Mouse (Mus musculus) T-helper 17 cell (primary cell): ENCODE results near the gene Cdkn1c.

Source experiments
- in situ Hi-C, 2 experiments: fragments of 300-600 bp; cut with MboI, MseI; formaldehyde crosslinking; loops; 1 replicate in 1 of 2; 2 replicates in 1 of 2; pipeline ENCODE4 v1.15.1; 2025; ENCODE audit warnings: high pct_unique_total_duplicates in 2 of 2

The Cdkn1c gene

GRCm38 (mm10) chr7:143473347-143474101 is 12.7 kb upstream of the Cdkn1c start, which contains the start of gene Slc22a18:
Gene Slc22a18, plus strand, starts transcription at chr7:143473736.
- in situ Hi-C loops: no loop called here

DNA sequence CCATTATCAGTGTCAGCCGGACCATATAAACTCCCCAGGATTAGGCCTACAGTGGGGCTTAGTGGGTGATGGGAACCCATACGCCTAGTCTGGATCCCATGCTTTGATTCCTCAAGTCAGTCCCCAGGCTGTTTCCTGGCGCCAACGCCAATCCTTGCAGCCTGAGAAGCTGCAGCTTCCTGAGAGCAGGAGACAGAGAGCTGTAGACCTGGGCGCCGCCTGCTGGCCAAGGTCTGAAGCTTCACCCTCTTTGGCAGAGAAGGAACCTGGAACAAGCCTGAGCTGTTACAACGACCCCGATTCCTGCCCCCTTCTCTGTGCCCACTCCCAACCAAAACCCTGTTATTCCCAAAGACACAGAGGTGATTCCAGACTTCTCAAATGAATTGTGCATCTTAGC is 9.1 kb upstream of the Cdkn1c start:
- in situ Hi-C loops: loop anchor here (5.0 kb wide), 2 partner anchors 313 to 318 kb away; no protein-coding TSS in a partner anchor

DNA sequence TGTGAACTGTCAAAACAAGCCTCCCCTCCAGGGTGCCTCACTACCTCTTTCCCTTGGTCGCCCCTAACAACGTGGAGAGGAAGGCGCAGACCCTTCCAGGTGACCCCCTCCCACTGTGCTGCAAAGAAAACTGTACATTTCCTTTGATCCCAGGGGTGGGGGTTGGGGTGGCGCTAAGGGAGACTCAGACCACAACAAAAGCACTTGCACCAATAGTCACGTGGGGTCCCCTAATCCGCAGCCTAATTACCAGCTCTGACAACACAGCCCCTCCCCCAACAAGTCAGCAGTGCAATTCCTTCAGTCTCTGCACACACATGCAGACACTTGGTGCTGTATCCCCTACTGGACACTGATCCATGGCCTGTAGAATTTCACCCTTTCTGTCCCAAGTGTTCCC is 6.9 kb upstream of the Cdkn1c start:
- in situ Hi-C loops: loop anchor here (5.0 kb wide), 2 partner anchors 310 to 315 kb away; no protein-coding TSS in a partner anchor

DNA sequence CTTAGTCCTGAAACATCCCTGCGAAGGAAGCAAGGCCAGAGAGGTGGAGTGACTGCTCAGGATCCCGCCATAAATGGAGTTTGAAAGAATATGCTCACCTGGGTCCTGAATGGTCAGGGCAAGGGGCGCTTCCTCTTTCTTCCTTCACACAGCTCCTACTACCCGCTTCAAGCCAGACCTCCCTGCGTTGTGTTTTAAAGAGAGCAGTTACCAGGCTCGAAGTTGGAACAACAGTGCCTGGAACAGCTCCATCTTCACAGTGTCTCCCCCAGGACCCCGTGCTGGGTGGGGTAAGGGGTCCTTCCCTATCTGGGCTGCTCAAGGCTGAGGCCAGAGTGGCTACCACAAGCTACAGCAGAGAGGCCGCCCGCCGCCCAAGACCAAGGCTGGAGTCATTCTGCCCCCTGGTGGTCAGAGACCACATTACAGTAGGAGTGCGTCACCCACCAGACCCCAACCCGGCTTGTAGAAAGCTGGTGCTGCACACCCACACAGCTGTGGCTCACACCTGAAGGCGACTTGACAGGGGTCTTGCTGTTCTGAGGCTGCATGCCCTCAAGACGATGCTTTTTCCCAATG is 5.3 kb upstream of the Cdkn1c start:
- in situ Hi-C loops: loop anchor here (5.0 kb wide), 2 partner anchors 309 to 314 kb away; no protein-coding TSS in a partner anchor

DNA sequence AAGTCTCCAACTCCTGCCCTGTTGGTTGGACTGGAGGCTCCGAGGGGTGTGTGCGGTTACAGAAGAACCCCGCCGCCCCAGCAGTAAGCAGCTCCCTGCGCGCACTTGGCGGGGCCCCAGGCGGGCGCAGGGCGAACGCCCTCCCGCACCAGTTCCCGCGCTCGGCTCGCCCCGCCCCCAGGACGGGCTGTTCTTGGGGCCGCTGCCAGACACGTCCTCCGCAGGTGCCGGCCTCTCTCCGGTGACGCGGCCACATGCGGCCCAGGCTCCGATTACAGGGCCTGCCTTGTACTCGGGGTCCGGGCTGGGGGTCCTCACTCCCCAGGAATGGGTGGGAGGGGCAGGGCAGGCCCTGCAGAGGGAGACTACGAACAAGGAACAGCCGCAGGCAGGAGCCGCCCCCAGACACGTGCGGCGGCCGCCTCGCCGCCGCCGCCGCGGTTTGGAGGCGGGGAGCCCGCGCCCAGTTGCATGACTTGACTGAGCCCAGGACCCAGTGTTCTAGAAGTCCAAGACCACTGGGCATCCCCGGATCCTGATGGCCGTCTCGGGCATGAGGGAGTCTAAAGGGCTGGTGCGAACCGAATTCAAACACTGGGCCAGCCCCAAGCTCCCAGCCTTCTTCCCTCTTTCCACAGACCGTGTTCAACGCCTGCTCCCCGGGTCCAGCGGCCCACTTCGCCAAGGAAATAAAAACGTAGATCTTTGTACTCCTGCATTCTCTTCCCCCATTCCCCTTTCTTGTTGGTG is 4.1 kb upstream of the Cdkn1c start:
- in situ Hi-C loops: loop anchor here (5.0 kb wide), 2 partner anchors 308 to 313 kb away; no protein-coding TSS in a partner anchor

GRCm38 (mm10) chr7:143463865-143464415 is 3.1 kb upstream of the Cdkn1c start:
- in situ Hi-C loops: no loop called here

DNA sequence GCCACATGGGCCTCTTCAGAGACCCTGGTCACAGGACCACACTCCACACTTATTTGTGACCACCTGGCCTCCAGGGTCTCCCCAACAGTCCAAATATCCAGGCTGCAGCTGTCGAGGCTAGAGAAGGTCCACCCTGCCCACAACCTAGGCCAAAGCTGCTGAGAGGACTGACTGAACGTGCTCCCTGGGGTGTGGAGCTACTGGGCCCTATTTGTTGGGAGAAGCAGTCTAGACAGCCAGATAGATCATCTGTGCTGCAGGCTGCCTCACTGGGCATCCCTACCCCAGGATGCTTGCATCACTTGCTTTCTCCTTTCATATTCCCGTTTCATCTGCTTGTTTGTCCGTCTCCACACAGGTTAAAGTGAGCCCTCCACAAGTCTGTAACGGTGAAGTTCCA is 1.7 kb upstream of the Cdkn1c start:
- in situ Hi-C loops: no loop called here

- in situ Hi-C loops: no loop called here
Measured at GRCm38 (mm10) chr7:143461920-143462319, 1.1 kb upstream of the Cdkn1c start.

DNA sequence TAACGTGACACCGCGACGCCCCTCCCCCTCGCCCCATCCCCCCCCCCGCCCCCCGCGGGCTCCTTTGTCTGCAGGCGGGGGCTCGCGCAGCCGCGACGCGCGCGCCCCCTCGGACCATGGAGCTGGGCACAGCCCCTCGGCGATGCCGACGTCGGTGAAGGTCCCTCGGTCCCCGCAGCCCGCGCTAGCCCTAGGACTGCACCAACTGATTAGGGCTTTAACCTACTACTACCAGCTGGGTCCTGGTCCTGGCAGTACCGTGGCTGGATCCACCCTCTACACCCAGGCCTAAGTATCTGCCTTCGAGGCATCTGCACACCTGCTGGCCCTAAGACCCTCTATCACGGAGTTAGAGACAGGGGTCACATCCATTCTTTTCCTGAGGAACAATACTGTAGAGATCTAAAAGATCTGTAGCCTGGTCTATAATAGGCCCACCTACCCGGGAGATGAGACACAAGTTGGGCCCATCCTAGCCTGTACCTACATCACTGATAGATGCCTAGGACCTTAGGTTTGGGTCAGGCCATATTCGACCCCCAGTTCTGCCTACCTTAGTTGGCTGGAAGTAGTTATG is 532 bp upstream of the Cdkn1c start:
- in situ Hi-C loops: no loop called here

- in situ Hi-C loops: no loop called here
Measured at GRCm38 (mm10) chr7:143460217-143460834, 524 bp downstream of the Cdkn1c start.

- in situ Hi-C loops: no loop called here
Measured at GRCm38 (mm10) chr7:143459332-143460211, 1.3 kb downstream of the Cdkn1c start.

DNA sequence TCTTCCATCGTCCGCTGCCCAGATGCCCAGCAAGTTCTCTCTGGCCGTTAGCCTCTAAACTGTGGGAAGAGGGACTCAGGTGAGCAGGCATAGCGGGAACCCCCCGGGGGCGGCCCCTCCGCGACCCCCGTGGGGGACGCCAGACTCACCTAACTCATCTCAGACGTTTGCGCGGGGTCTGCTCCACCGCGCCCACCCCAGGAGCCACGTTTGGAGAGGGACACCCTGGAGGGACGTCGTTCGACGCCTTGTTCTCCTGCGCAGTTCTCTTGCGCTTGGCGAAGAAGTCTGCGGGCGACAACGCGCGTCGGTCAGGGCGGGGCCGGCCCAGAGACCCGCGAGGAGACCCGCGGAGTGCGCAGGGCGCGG is 1.9 kb downstream of the Cdkn1c start:
- in situ Hi-C loops: no loop called here

DNA sequence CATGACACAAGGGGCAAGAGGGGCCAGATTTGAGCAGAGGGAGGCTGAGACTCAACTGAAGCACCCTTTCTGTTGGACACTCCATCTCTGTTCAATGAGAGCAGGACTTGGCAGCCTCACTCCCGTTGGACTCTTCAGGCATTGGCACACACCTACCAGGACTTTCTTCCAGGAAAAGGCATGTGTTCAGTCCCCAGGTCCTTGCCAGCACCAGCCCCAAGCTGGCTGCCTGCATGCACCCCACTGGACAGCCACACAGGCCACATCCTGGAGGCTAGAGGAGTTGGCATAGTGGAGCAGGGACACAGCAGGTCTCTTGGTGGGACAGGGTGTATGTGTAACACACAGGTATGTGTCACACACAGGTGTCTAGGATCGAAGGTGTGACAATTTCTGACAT is 13.7 kb downstream of the Cdkn1c start:
- in situ Hi-C loops: no loop called here

DNA sequence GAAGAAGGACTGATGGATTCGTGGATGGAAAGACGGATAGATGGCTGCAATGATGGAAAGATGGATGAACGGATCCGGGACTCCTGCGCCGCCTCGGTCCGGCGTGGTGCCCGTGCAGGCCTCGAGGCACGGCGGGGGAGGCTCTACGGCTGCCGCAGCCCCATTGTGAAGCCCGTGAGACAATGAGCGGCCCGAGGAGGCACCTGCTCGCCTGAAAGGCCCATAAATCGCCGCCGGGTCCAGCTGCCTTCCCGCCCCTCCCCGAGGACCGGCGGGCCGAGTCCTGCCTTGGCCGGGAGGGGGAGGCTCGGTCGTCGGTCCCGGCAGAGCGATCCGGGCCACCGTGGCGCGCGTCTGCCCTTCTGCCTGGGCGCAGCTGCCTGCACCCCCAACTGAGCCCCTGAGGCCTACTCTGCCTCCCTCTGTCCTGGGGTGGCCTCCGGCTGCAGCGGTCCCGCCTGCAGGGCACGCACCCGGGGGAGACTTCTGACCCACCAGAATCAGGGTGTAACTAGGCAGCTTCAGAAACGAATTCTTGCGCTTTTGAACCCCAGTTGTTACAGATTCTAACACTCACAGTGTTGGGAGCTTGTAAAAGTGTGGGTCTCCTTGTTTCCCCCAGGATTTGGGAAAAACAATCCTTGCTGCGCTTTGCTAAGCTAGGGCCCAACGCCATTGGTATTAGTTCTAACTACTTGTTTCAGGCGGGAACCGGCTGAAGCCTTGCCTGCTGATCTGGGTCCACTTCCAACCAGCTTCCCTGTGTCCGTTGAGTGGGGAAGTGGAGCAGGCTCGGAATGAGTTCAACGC is 15.0 kb downstream of the Cdkn1c start:
- in situ Hi-C loops: no loop called here

DNA sequence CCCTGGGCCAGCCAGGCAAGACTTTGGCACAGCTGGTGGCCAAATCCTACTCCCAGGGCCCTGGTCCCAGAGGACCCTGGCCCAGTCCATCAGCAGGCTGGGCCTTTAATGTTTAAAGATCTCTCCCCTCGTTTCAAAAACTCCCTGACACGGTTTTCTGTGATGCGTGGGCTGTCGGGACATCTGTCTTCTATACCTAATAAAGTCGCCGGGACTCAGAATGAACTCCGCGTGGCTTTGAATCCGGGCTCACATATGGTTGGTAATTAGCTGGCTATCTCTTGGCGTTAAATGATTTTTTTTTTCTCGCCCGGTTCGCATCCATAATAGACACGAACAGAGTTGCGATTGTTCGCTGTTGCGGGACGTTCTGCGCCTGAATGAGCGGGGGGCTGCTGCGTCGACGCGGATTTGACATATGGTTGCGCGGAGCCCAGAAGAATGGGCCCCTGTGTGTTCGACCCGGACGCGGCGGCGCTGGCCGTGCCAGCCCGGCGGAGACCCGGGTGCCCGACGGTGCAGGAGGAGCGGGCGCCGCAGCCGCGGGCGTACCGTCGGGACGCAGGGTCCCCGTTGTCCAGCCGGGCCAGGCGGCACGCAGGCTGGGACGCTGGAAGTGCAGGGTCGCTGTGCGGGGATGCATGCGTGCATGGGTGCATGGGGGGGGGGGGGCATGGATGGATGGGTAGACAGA is 15.7 kb downstream of the Cdkn1c start:
- in situ Hi-C loops: no loop called here

DNA sequence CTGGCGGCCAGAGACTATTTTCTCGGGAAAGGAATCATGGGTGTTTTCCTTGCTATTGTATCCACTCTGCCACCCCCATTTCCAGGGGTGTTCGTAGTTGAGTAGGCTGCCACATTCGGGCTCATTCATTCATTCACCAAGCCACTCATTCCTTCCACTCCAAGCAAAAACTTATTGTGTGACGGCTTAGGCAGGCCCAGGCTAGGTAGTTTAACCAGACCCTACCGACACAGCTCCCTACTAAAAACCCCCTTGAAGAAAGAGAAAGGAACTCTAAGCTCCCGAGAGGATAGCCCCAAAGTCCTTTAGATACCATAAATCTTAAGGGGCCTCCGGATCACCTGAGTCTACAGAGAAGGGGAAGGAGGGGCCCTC is 16.3 kb downstream of the Cdkn1c start:
- in situ Hi-C loops: no loop called here

- in situ Hi-C loops: no loop called here
Measured at GRCm38 (mm10) chr7:143438965-143439364, 21.9 kb downstream of the Cdkn1c start.

DNA sequence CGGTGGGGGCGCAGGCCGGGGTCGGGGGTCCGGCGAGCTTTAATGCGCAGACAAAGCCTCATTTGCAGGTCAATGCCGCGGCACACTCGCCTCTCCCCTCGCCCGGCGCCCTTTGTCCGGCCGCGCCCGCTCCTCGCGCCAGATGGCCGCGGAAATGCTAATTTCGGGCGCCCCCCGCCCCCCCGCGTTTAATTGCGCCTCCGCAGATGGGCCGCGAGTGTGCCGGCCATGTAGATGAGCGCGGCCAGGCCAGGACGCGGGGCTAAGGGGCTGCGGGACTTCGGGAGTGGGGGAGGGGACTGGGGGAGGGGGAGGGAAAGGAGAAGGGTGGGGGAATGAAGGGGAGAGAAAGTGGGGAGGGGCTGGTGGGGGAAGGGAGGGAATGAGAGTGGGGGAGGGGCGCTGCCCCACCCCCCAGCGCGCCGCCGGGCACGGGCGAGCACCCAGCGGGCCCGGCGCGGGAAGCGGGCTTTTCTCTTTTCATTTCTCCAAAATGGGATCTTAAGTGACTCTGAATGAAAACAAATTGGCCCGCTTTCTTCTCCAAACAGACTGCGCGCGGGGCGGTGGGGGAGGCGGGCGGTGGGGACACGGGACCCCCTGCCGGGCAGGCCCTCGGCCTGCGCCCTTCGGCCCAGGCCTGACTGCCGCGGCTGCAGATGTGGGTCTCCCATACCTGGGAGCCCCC is 22.8 kb downstream of the Cdkn1c start:
- in situ Hi-C loops: no loop called here
